Mouse (Mus musculus): ENCODE results near the gene Cyp2w1. TPM values are rescaled to one million over a fixed set of nuclear protein-coding genes. Genes with fewer than 3 reads are reported as not detected.

The Cyp2w1 gene
- total and polyA plus RNA-seq, 2 experiments: not detected

GRCm38 (mm10) chr5:139404801-139405401 is 52.5 kb downstream of the Cyp2w1 start, which contains the start of gene C130050O18Rik:
TSS of gene C130050O18Rik (plus strand) at chr5:139405280.
- no peak for TF ChIP-seq POLR2A (IDR thresholded peaks at IDR 0.05; ENCODE audit: extremely low read depth, insufficient read depth, low read length)
- TF ChIP-seq CTCF (IDR thresholded peaks at IDR 0.05; ENCODE audit: low read depth, low read length): no peak
- whole genome bisulfite sequencing: 85% methylated on average over 6 of the region's 6 CpGs
- no peak for DNase-seq (ENCODE audit: extremely low read depth, low read depth, low spot score)
- Histone ChIP-seq H3K4me1 (ENCODE audit: control insufficient read depth, insufficient read depth, low read length) (no peaks in the 10 kb centered on the region), H3K36me3 (ENCODE audit: control insufficient read depth, insufficient read depth, low read length) (no peaks in the 10 kb centered on the region), H3K9ac (ENCODE audit: low read depth, low read length) (0 out of 2 replicates have a peak within 1 kb of the TSS, but pooled peaks have one; percentile 39), H3K4me3 (ENCODE audit: insufficient read depth, low read depth, low read length) (0 out of 2 replicates have a peak within 1 kb of the TSS, but pooled peaks have one; percentile 3), H3K27me3 (ENCODE audit: control insufficient read depth, insufficient read depth, low read length) (no peaks in the 10 kb centered on the region), H3K79me2 (ENCODE audit: control insufficient read depth, insufficient read depth, low read length) (no peaks in the 10 kb centered on the region), H3K27ac (replicated peaks; ENCODE audit: insufficient read depth, low read depth, low read length) (peak within 1 kb of the TSS; percentile 10; the same call in 1 of the 2 replicates)

- TF ChIP-seq CTCF (IDR thresholded peaks at IDR 0.05; ENCODE audit: low read depth, low read length): no peak
- no peak for TF ChIP-seq POLR2A (IDR thresholded peaks at IDR 0.05; ENCODE audit: extremely low read depth, insufficient read depth, low read length)
- Histone ChIP-seq H3K79me2 (ENCODE audit: control insufficient read depth, insufficient read depth, low read length) (no peaks in the 10 kb centered on the region), H3K4me1 (ENCODE audit: control insufficient read depth, insufficient read depth, low read length) (no peaks in the 10 kb centered on the region), H3K9ac (ENCODE audit: low read depth, low read length) (no peak overlapping the region), H3K4me3 (ENCODE audit: insufficient read depth, low read depth, low read length) (0 out of 2 replicates have a peak overlapping the region, but pooled peaks have one; percentile 3), H3K36me3 (ENCODE audit: control insufficient read depth, insufficient read depth, low read length) (no peaks in the 10 kb centered on the region), H3K27me3 (ENCODE audit: control insufficient read depth, insufficient read depth, low read length) (no peaks in the 10 kb centered on the region), H3K27ac (replicated peaks; ENCODE audit: insufficient read depth, low read depth, low read length) (peak overlapping the region; percentile 10; the same call in 1 of the 2 replicates)
- no peak for DNase-seq (ENCODE audit: extremely low read depth, low read depth, low spot score)
- 81% methylated on average over 7 of the region's 7 CpGs for WGBS
Observed at GRCm38 (mm10) chr5:139405478-139405877, 53.1 kb downstream of the Cyp2w1 start.

- Histone ChIP-seq H3K79me2 (ENCODE audit: control insufficient read depth, insufficient read depth, low read length) (no peaks in the 10 kb centered on the region), H3K27me3 (ENCODE audit: control insufficient read depth, insufficient read depth, low read length) (no peaks in the 10 kb centered on the region), H3K4me3 (ENCODE audit: insufficient read depth, low read depth, low read length) (no peak overlapping the region), H3K4me1 (ENCODE audit: control insufficient read depth, insufficient read depth, low read length) (no peaks in the 10 kb centered on the region), H3K36me3 (ENCODE audit: control insufficient read depth, insufficient read depth, low read length) (no peaks in the 10 kb centered on the region), H3K27ac (replicated peaks; ENCODE audit: insufficient read depth, low read depth, low read length) (peak overlapping the region; percentile 10; the same call in 1 of the 2 replicates), H3K9ac (ENCODE audit: low read depth, low read length) (0 out of 2 replicates have a peak overlapping the region, but pooled peaks have one; percentile 39)
- TF ChIP-seq CTCF (IDR thresholded peaks at IDR 0.05; ENCODE audit: low read depth, low read length) (no peak), POLR2A (IDR thresholded peaks at IDR 0.05; ENCODE audit: extremely low read depth, insufficient read depth, low read length) (no peak)
- WGBS: 78% methylated on average over 3 of the region's 3 CpGs
- DNase-seq (ENCODE audit: extremely low read depth, low read depth, low spot score): no peak
Observed at GRCm38 (mm10) chr5:139405953-139406352, 53.5 kb downstream of the Cyp2w1 start.

Other genes with a start within 250 kb of the Cyp2w1 start
- gene Prkar1b, start 202.6 kb upstream of the Cyp2w1 start, total RNA-seq (2014; rRNA removed): 0.37 and 0.67 TPM in 2 replicates
- gene Prkar1b, start 202.6 kb upstream of the Cyp2w1 start, polyA plus RNA-seq (2012; rRNA removed): 0.22 and 0.60 TPM in 2 replicates
- 2.7 and 3.5 TPM in 2 replicates for gene Dnaaf5, start 202.4 kb upstream of the Cyp2w1 start, total RNA-seq (2014; rRNA removed)
- 8.1 and 9.0 TPM in 2 replicates for gene Dnaaf5, start 202.4 kb upstream of the Cyp2w1 start, polyA plus RNA-seq (2012; rRNA removed)
- gene Sun1, start 152.0 kb upstream of the Cyp2w1 start, total RNA-seq (2014; rRNA removed): 15.6 and 15.8 TPM in 2 replicates
- 6.7 and 8.8 TPM in 2 replicates for gene Sun1, start 152.0 kb upstream of the Cyp2w1 start, polyA plus RNA-seq (2012; rRNA removed)
- 20.9 and 26.5 TPM in 2 replicates for gene Get4, start 100.3 kb upstream of the Cyp2w1 start, total RNA-seq (2014; rRNA removed)
- 62.3 and 69.1 TPM in 2 replicates for gene Get4, start 100.3 kb upstream of the Cyp2w1 start, polyA plus RNA-seq (2012; rRNA removed)
- gene Adap1, start 27.0 kb upstream of the Cyp2w1 start, total RNA-seq (2014; rRNA removed): 1.5 TPM in 2 replicates
- gene Adap1, start 27.0 kb upstream of the Cyp2w1 start, polyA plus RNA-seq (2012; rRNA removed): 0.60 and 1.3 TPM in 2 replicates
- 23.6 and 25.2 TPM in 2 replicates for gene Cox19, start 1.2 kb upstream of the Cyp2w1 start, total RNA-seq (2014; rRNA removed)
- gene Cox19, start 1.2 kb upstream of the Cyp2w1 start, polyA plus RNA-seq (2012; rRNA removed): 82.4 and 86.1 TPM in 2 replicates
- 36.5 and 57.1 TPM in 2 replicates for gene Gpr146, start 25.1 kb downstream of the Cyp2w1 start, total RNA-seq (2014; rRNA removed)
- 43.5 and 70.7 TPM in 2 replicates for gene Gpr146, start 25.1 kb downstream of the Cyp2w1 start, polyA plus RNA-seq (2012; rRNA removed)
- gene C130050O18Rik, start 52.7 kb downstream of the Cyp2w1 start, total RNA-seq (2014; rRNA removed): 0.18 and 0.54 TPM in 2 replicates
- gene C130050O18Rik, start 52.7 kb downstream of the Cyp2w1 start, polyA plus RNA-seq (2012; rRNA removed): 0.56 and 1.6 TPM in 2 replicates
- 0.07 TPM in 1 of 2 replicates, not detected in the other for gene Gper1, start 70.5 kb downstream of the Cyp2w1 start, total RNA-seq (2014; rRNA removed)
- 0.02 and 0.05 TPM in 2 replicates for gene Gper1, start 70.5 kb downstream of the Cyp2w1 start, polyA plus RNA-seq (2012; rRNA removed)
- gene 3110082I17Rik, start 107.9 kb downstream of the Cyp2w1 start, total RNA-seq (2014; rRNA removed): 1.6 and 2.6 TPM in 2 replicates
- 2.2 and 7.4 TPM in 2 replicates for gene 3110082I17Rik, start 107.9 kb downstream of the Cyp2w1 start, polyA plus RNA-seq (2012; rRNA removed)
- 3.9 and 5.2 TPM in 2 replicates for gene Zfand2a, start 131.9 kb downstream of the Cyp2w1 start, total RNA-seq (2014; rRNA removed)
- gene Zfand2a, start 131.9 kb downstream of the Cyp2w1 start, polyA plus RNA-seq (2012; rRNA removed): 6.4 and 6.5 TPM in 2 replicates
- not detected in 2 replicates for gene Uncx, start 190.9 kb downstream of the Cyp2w1 start, total RNA-seq (2014; rRNA removed)
- gene Uncx, start 190.9 kb downstream of the Cyp2w1 start, polyA plus RNA-seq (2012; rRNA removed): not detected in 2 replicates

All from liver, adult 2 months (tissue).